Mouse (Mus musculus) lung, embryonic 15.5 days (tissue): Measurements from ENCODE around the gene Dnajb12. TPM values are rescaled to one million over a fixed set of nuclear protein-coding genes. Genes with fewer than 3 reads are reported as not detected.

Experiments
- ATAC-seq: fragments of 200-750 bp; cut with Nextera tagmentation; 2 replicates; pipeline ENCODE4 v1.8.0; 2017; ENCODE audit warnings: moderate number of reproducible peaks, borderline replicate concordance; ENCODE audit not compliant: low FRiP score, low TSS enrichment; ENCODE audit errors: extremely low read depth
- H3K27ac ChIP-seq: fragments of 300-500 bp; sonication (generic); 2 replicates; pipeline ENCODE4 v1.5.1; 2015; ENCODE audit warnings: moderate library complexity, mild to moderate bottlenecking, inconsistent platforms
- H3K27me3 ChIP-seq: fragments of 300-500 bp; sonication (generic); 2 replicates; pipeline ENCODE4 v1.6.1; 2015; ENCODE audit warnings: inconsistent platforms
- H3K36me3 ChIP-seq: fragments of 300-500 bp; sonication (generic); 2 replicates; pipeline ENCODE4 v1.6.1; 2015; ENCODE audit warnings: inconsistent platforms
- H3K4me1 ChIP-seq: fragments of 300-500 bp; sonication (generic); 2 replicates; pipeline ENCODE4 v1.6.1; 2015; ENCODE audit warnings: inconsistent platforms
- H3K4me2 ChIP-seq: fragments of 300-500 bp; sonication (generic); 2 replicates; pipeline ENCODE4 v1.6.1; 2015; ENCODE audit warnings: inconsistent platforms, mild to moderate bottlenecking, moderate library complexity
- H3K4me3 ChIP-seq: fragments of 300-500 bp; sonication (generic); 2 replicates; pipeline ENCODE4 v1.5.1; 2015; ENCODE audit warnings: mild to moderate bottlenecking, inconsistent platforms
- H3K9ac ChIP-seq: fragments of 300-500 bp; sonication (generic); 2 replicates; pipeline ENCODE4 v1.6.1; 2015; ENCODE audit warnings: inconsistent platforms
- H3K9me3 ChIP-seq: fragments of 300-500 bp; sonication (generic); 2 replicates; pipeline ENCODE4 v1.6.1; 2016; ENCODE audit warnings: inconsistent platforms
- WGBS: fragments of 180-500 bp; shearing (Covaris S2); methylation state at CpG from one replicate; pipeline ENCODE4 v1.1.7; 2015; 5-methylcytosine and 5-hydroxymethylcytosine counted together
- polyA plus RNA-seq: library from polyadenylated mRNA; unstranded; fragments of >200 nt; fragmentation: Nextera tagmentation; extraction: Ambion mirVana; gene quantifications from 2 replicates; pipeline ENCODE4 v1.2.1, GENCODE M21; 2015

Gene Dnajb12
- polyA plus RNA-seq, 1 experiment from 2014 or later, result 24.1 TPM

DNA sequence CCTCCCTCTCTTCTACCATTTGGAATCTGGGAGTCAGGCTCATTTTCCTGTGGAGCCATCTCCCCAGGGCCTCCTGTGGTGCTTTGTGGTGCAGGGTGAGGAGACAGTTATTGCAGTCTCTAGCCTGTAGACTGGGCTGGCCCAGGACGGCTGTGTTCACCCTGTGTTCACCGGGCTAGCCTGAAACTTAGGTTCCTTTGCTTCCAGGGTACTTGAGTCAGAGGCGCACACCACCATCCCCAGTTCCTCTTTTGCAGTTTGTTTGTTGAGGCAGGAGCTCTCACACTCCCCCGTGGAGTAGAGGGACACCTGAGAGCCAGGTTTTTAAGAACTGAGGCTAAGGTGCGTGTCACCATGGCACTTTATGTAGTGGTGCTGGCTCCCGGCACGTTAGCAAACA lies 10.0 kb downstream of the Dnajb12 start:
- Histone ChIP-seq H3K36me3 (peaks cover 36% of the 10 kb centered on the region), H3K9me3 (no peaks in the 10 kb centered on the region), H3K4me2 (no peak overlapping the region), H3K27me3 (no peaks in the 10 kb centered on the region), H3K27ac (peak overlapping the region; percentile 26), H3K4me3 (no peak overlapping the region), H3K4me1 (peaks cover 13% of the 10 kb centered on the region; the same call in 1 of the 2 replicates), H3K9ac (no peak overlapping the region)
- ATAC-seq, result no peak
- 77% methylated on average over 7 of the region's 7 CpGs for WGBS

DNA sequence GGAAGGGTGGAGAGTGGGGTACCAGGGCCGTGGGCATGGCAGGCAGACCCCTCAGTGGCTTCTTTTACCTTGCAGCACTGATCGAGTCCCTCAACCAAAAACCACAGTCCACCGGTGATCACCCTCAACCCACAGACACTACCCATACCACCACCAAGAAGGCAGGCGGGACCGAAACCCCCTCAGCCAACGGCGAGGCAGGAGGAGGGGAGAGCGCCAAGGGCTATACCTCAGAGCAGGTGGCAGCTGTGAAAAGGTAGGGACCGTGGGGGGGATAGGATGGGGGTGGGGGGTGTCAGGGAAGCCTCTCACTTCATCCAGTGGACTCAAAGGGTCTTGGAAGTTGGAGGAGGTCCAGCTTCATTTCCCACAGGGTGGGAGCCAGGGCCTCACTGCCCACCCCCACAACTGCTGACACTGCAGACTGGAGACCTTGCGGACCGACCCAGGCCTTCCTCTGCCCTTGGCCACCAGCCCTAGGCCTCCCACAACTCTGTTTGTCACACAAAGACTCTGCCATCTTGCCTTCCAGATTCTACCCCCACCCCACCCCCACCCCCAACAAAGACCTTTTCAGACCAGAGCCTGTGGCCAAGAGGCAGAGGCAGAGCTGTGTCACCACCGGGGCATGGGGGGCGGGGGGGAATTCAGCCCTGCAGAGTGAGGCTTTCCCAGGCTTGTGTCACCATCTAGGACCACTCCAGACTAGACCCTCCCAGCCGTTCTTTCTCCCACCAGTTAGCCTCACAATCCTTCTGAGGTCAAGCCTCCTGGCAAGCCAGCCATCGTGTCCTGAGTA lies 10.8 kb downstream of the Dnajb12 start:
- no peak overlapping the region for H3K4me3 ChIP-seq
- peaks cover 19% of the 10 kb centered on the region for H3K4me1 ChIP-seq
- no peak overlapping the region for H3K4me2 ChIP-seq
- no peak for ATAC-seq
- WGBS, result 74% methylated on average over 15 of the region's 15 CpGs
- no peak overlapping the region for H3K9ac ChIP-seq
- H3K27ac ChIP-seq, result peak overlapping the region; percentile 26; the same call in 1 of the 2 replicates
- peaks cover 37% of the 10 kb centered on the region for H3K36me3 ChIP-seq
- no peaks in the 10 kb centered on the region for H3K27me3 ChIP-seq
- H3K9me3 ChIP-seq, result no peaks in the 10 kb centered on the region

- Histone ChIP-seq H3K27me3 (no peaks in the 10 kb centered on the region), H3K4me3 (no peak overlapping the region), H3K36me3 (peaks cover 61% of the 10 kb centered on the region), H3K27ac (no peak overlapping the region), H3K9me3 (no peaks in the 10 kb centered on the region), H3K4me2 (no peak overlapping the region), H3K9ac (no peak overlapping the region), H3K4me1 (peaks cover 30% of the 10 kb centered on the region)
- 39% methylated on average over 6 of the region's 6 CpGs for WGBS
- ATAC-seq, result no peak
Observed at GRCm38 (mm10) chr10:59892977-59893376, 13.6 kb downstream of the Dnajb12 start.

GRCm38 (mm10) chr10:59894251-59895160 lies 15.2 kb downstream of the Dnajb12 start:
- no peak for ATAC-seq
- 80% methylated on average over 25 of the region's 25 CpGs for WGBS
- no peaks in the 10 kb centered on the region for H3K27me3 ChIP-seq
- no peaks in the 10 kb centered on the region for H3K9me3 ChIP-seq
- no peak overlapping the region for H3K4me3 ChIP-seq
- H3K4me1 ChIP-seq, result peaks cover 39% of the 10 kb centered on the region
- no peak overlapping the region for H3K4me2 ChIP-seq
- H3K27ac ChIP-seq, result no peak overlapping the region
- H3K36me3 ChIP-seq, result peaks cover 67% of the 10 kb centered on the region
- no peak overlapping the region for H3K9ac ChIP-seq

- Histone ChIP-seq H3K4me2 (no peak overlapping the region), H3K4me3 (no peak overlapping the region), H3K9me3 (no peaks in the 10 kb centered on the region), H3K4me1 (peaks cover 42% of the 10 kb centered on the region), H3K27ac (no peak overlapping the region), H3K27me3 (no peaks in the 10 kb centered on the region), H3K36me3 (peaks cover 65% of the 10 kb centered on the region), H3K9ac (no peak overlapping the region)
- WGBS, result 92% methylated on average over 17 of the region's 17 CpGs
- no peak for ATAC-seq
Observed at GRCm38 (mm10) chr10:59895460-59896186, 16.3 kb downstream of the Dnajb12 start.

DNA sequence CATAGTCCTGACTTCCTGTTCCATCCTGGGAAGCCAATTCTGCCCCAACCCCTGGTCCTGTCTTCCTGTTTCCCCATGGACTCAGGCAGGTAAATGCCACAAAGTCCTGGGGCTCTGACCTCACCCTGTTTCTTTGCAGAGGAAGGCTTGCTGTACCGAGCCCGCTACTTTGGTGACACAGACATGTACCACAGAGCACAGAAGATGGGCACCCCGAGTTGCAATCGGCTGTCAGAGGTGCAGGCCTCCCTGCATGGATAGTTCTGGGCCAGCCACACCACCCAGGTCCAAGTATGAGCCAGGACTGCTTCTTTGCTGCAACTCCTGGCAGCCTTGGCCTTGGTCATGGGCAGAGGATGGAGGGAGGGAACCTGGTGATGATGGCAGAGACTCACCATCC lies 16.9 kb downstream of the Dnajb12 start:
- no peak overlapping the region for H3K27ac ChIP-seq
- H3K27me3 ChIP-seq, result no peaks in the 10 kb centered on the region
- peaks cover 42% of the 10 kb centered on the region for H3K4me1 ChIP-seq
- H3K4me2 ChIP-seq, result no peak overlapping the region
- no peak overlapping the region for H3K4me3 ChIP-seq
- no peak overlapping the region for H3K9ac ChIP-seq
- H3K9me3 ChIP-seq, result no peaks in the 10 kb centered on the region
- peaks cover 61% of the 10 kb centered on the region for H3K36me3 ChIP-seq
- ATAC-seq, result no peak
- 92% methylated on average over 4 of the region's 4 CpGs for WGBS

GRCm38 (mm10) chr10:59896911-59897331 lies 17.6 kb downstream of the Dnajb12 start:
- no peak overlapping the region for H3K4me2 ChIP-seq
- H3K27me3 ChIP-seq, result no peaks in the 10 kb centered on the region
- H3K4me3 ChIP-seq, result no peak overlapping the region
- H3K36me3 ChIP-seq, result peaks cover 54% of the 10 kb centered on the region
- peaks cover 42% of the 10 kb centered on the region for H3K4me1 ChIP-seq
- no peak for ATAC-seq
- H3K9me3 ChIP-seq, result no peaks in the 10 kb centered on the region
- 68% methylated on average over 3 of the region's 3 CpGs for WGBS
- H3K9ac ChIP-seq, result no peak overlapping the region
- peak overlapping the region; percentile 34 for H3K27ac ChIP-seq

GRCm38 (mm10) chr10:59897511-59897910 lies 18.2 kb downstream of the Dnajb12 start:
- no peak overlapping the region for H3K9ac ChIP-seq
- no peaks in the 10 kb centered on the region for H3K27me3 ChIP-seq
- H3K4me3 ChIP-seq, result no peak overlapping the region
- H3K27ac ChIP-seq, result peak overlapping the region; percentile 34
- ATAC-seq, result no peak
- peaks cover 49% of the 10 kb centered on the region for H3K36me3 ChIP-seq
- no peaks in the 10 kb centered on the region for H3K9me3 ChIP-seq
- no peak overlapping the region for H3K4me2 ChIP-seq
- 52% methylated on average over 5 of the region's 5 CpGs for WGBS
- peaks cover 44% of the 10 kb centered on the region for H3K4me1 ChIP-seq

- ATAC-seq, result no peak
- Histone ChIP-seq H3K4me3 (no peak overlapping the region), H3K27ac (peak overlapping the region; percentile 97), H3K27me3 (no peaks in the 10 kb centered on the region), H3K36me3 (peaks cover 45% of the 10 kb centered on the region), H3K9ac (0 out of 2 replicates have a peak overlapping the region, but pooled peaks have one; percentile 10), H3K4me2 (no peak overlapping the region), H3K4me1 (peaks cover 52% of the 10 kb centered on the region), H3K9me3 (no peaks in the 10 kb centered on the region)
- 75% methylated on average over 9 of the region's 9 CpGs for WGBS
Observed at GRCm38 (mm10) chr10:59898180-59898778, 18.9 kb downstream of the Dnajb12 start.

DNA sequence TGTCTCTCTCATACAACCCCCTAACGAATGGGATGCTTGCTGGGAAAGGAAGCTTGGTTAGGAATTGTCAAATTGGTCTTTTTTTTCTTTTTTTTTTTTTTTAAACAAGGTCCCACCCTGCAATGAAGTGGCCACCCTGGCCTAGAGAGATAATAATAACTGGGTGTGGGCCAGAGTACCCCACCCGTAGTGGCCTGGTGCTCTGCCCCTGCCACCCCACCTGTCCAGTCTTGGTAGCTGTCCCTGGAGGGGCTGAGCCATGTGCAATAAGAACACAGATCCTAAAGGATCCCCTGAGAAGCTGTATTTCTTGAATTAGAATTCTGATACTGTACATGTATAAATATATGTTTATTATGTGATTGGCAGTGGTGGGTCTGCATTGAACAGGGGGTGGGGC lies 19.6 kb downstream of the Dnajb12 start:
- 0 out of 2 replicates have a peak overlapping the region, but pooled peaks have one; percentile 21 for H3K9ac ChIP-seq
- H3K27me3 ChIP-seq, result no peaks in the 10 kb centered on the region
- ATAC-seq, result peak; percentile 2; the same call in 1 of the 2 replicates
- peaks cover 58% of the 10 kb centered on the region for H3K4me1 ChIP-seq
- peak overlapping the region; percentile 46 for H3K4me2 ChIP-seq
- peaks cover 40% of the 10 kb centered on the region for H3K36me3 ChIP-seq
- no peaks in the 10 kb centered on the region for H3K9me3 ChIP-seq
- 34% methylated on average over 2 of the region's 2 CpGs for WGBS
- H3K27ac ChIP-seq, result peak overlapping the region; percentile 97
- no peak overlapping the region for H3K4me3 ChIP-seq
